Mouse (Mus musculus) heart, adult 8-10 months (tissue): ENCODE data around the gene Olfr56. TPM values are rescaled to one million over a fixed set of nuclear protein-coding genes. Genes with fewer than 3 reads are reported as not detected.
"Not testable (repeated sequence)": the region's sequence is repeated elsewhere in the genome, so short reads cannot be mapped to it uniquely, and the experiment has no call there.

Source experiments
- DNase-seq: peaks from one replicate; pipeline ENCODE4 v3.0.0; 2022; ENCODE audit warnings: low spot score
- total RNA-seq, 4 experiments: library from RNA; stranded (reverse); gene quantifications; 2 replicates each; pipeline ENCODE4 v1.2.4; 2022

The Olfr56 gene
- total RNA-seq, 4 experiments from 2014 or later: 0.09 to 0.14 (median 0.09) TPM; not detected in 1

DNA sequence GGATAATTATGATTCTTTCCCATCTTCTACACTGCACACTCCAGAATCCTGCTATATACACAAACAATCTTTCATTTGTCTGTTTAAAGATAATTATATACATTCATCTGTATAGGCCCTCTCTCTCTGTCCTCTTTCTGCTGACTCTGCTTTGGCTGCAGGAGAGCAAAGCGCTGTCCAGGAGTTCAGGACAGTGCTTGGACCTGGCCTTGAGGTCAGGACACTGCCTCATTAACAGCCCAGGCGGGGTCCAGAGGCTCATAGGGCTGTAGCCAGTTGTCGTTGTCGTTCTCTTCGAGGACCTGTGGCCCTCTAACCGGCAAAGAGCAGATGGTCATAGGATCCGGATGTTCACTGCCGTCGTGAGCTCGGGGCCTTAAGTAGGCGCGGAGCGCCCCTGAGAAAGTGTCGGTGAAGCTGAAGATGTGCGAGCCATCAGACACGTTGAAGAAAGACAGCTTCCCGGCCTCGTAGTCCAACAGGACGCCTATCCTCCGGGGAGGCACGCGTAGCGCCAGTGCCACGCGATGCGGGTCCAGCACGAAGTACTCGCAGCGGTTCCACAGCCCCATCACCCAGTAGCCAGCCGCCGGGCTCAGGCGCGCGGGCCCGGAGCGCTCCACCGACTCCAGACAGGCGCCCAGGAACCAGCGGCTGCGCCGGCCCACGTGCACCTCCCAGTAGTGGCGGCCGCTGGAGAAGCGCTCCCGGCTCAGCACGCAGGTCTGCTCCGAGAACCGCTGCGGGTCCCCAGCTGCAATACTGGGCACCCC is 190.3 kb downstream of the Olfr56 start:
- no peak for DNase-seq

DNA sequence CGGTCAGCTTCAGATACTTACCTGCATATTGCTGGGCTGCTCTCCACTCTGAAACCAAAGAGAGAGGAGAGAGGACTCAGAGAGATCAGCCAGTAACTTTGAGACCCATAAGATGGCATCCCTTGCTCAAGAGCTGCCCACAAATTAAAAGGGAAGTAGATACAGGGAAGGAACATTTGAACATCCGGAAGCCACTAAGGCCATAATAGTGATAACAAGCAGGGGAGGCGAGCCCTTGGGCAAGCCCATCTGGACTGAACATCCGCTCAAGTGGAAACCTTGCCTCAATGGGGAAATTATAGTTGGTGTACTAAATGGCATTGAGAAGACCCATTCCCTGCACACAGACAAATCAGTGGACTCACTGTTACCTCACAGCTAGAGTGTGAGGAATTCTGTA is 191.9 kb downstream of the Olfr56 start:
- no peak for DNase-seq

- DNase-seq: no peak
Observed at GRCm38 (mm10) chr11:49175345-49175744, 196.7 kb downstream of the Olfr56 start.

GRCm38 (mm10) chr11:49176047-49176779 is 197.5 kb downstream of the Olfr56 start:
- not testable (repeated sequence) for DNase-seq

DNA sequence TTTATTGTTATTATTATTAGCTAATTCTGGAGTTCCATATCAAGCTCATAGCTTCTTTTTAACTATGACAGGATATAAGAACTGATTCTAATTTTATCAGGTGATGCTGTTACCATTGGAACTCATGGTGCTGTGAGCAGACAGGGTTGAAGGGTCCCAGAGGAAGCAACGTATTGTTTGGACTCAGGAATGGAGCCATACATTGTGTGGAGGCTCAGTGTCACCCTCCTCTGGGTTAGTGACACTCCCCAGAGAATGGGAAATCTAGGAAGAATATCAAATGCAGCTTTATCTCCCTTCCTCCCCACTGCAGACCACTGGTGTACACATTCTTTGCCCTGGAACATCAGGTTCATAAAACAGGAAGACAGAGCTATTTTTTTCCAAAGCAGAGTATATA is 204.5 kb downstream of the Olfr56 start:
- peak; percentile 40 for DNase-seq

Other genes starting within 250 kb of the Olfr56 start
- gene Rack1, start 178.6 kb upstream of the Olfr56 start, total RNA-seq: 100 to 1,000 TPM; 385 to 495 (median 425) TPM
- gene Trim41, start 161.5 kb upstream of the Olfr56 start, total RNA-seq: 10 to 100 TPM; 22.2 to 28.9 (median 23.8) TPM
- gene Trim7, start 152.7 kb upstream of the Olfr56 start, total RNA-seq: 10 to 100 TPM; 15.6 to 31.7 (median 17.5) TPM
- 1 to 10 TPM; 1.6 to 5.4 (median 3.7) TPM for gene Gm12184, start 152.2 kb upstream of the Olfr56 start, total RNA-seq
- 10 to 100 TPM; 11.7 to 13.3 (median 12.1) TPM for gene Irgm1, start 107.2 kb upstream of the Olfr56 start, total RNA-seq
- gene Gm5431, start 76.7 kb upstream of the Olfr56 start, total RNA-seq: 1 to 10 TPM in 2 of 4 experiments, under 1 TPM in 2; 0.47 to 1.2 (median 0.90) TPM
- gene Psme2b, start 32.7 kb upstream of the Olfr56 start, total RNA-seq: 1 to 10 TPM; 1.7 to 2.9 (median 2.7) TPM
- 1 to 10 TPM; 4.0 to 5.6 (median 4.4) TPM for gene 9930111J21Rik1, start 509 bp downstream of the Olfr56 start, total RNA-seq
- gene Gm12185, start 13.3 kb downstream of the Olfr56 start, total RNA-seq: 1 to 10 TPM in 3 of 4 experiments, under 1 TPM in 1; 0.79 to 1.2 (median 1.1) TPM
- gene Tgtp1, start 15.3 kb downstream of the Olfr56 start, total RNA-seq: 1 to 10 TPM; 1.6 to 3.4 (median 2.6) TPM
- 1 to 10 TPM; 4.7 to 6.0 (median 5.6) TPM for gene 9930111J21Rik2, start 72.4 kb downstream of the Olfr56 start, total RNA-seq
- 1 to 10 TPM; 2.1 to 3.9 (median 3.1) TPM for gene Tgtp2, start 85.3 kb downstream of the Olfr56 start, total RNA-seq
- 1 to 10 TPM; 2.2 to 3.0 (median 2.7) TPM for gene Ifi47, start 97.7 kb downstream of the Olfr56 start, total RNA-seq
- gene Olfr1396, start 136.0 kb downstream of the Olfr56 start, total RNA-seq: 1 to 10 TPM in 3 of 4 experiments, under 1 TPM in 1; 0.72 to 1.3 (median 1.1) TPM
- gene Olfr1395, start 163.4 kb downstream of the Olfr56 start, total RNA-seq: not detected
- not detected for gene Olfr1394, start 175.5 kb downstream of the Olfr56 start, total RNA-seq
- 10 to 100 TPM; 22.6 to 28.5 (median 23.8) TPM for gene Btnl9, start 208.3 kb downstream of the Olfr56 start, total RNA-seq
- gene Zfp62, start 224.4 kb downstream of the Olfr56 start, total RNA-seq: 10 to 100 TPM; 25.0 to 31.7 (median 27.1) TPM